Mouse (Mus musculus): ENCODE results near the gene Me3. TPM values are rescaled to one million over a fixed set of nuclear protein-coding genes. Genes with fewer than 3 reads are reported as not detected.

The Me3 gene
- polyA plus RNA-seq, 1 experiment from 2014 or later: 3.2 TPM

- Histone ChIP-seq H3K4me3 (ENCODE audit: low read depth, low read length) (no peak overlapping the region), H3K27me3 (replicated peaks; ENCODE audit: insufficient read depth, low read length) (no peaks in the 10 kb centered on the region), H3K36me3 (ENCODE audit: insufficient read depth, low read length) (no peaks in the 10 kb centered on the region), H3K4me2 (replicated peaks; ENCODE audit: low read depth, low read length) (no peak overlapping the region), H3K9me3 (ENCODE audit: low read length) (no peaks in the 10 kb centered on the region), H3K27ac (ENCODE audit: low read length) (no peak overlapping the region), H3K4me1 (ENCODE audit: insufficient read depth, low read depth, low read length) (no peaks in the 10 kb centered on the region), H3K9ac (replicated peaks; ENCODE audit: low read depth) (no peak overlapping the region)
- TF ChIP-seq EP300 (IDR thresholded peaks at IDR 0.05) (no peak), CTCF (IDR thresholded peaks at IDR 0.05) (no peak)
- ATAC-seq (no peak), DNase-seq (ENCODE audit: low spot score) (no peak)
- WGBS: 73% methylated on average over 1 of the region's 1 CpGs
Measured at GRCm38 (mm10) chr7:89864769-89865168, 232.6 kb downstream of the Me3 start.

DNA sequence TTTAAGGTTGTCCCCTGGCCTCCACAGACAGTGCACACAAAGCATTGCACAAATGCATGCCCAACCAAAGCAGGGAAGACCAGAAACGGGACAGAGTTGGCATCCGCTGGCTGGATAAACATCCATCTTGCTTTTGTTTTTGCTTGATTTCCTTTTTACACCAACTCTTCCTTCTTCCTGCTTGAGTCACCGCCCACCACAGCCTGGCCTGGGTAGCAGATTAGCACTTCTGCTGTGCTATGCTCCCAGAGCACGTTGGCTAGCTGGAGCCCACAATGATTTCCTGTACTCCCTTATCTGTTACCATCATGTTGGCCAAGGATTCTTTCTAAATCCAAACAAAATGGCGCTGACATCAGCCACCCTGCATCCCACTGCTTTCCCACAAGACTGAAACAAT lies 235.0 kb downstream of the Me3 start:
- Histone ChIP-seq H3K4me3 (ENCODE audit: low read depth, low read length) (no peak overlapping the region), H3K27ac (ENCODE audit: low read length) (no peak overlapping the region), H3K36me3 (ENCODE audit: insufficient read depth, low read length) (no peaks in the 10 kb centered on the region), H3K9me3 (ENCODE audit: low read length) (no peaks in the 10 kb centered on the region), H3K4me1 (ENCODE audit: insufficient read depth, low read depth, low read length) (no peaks in the 10 kb centered on the region), H3K9ac (replicated peaks; ENCODE audit: low read depth) (no peak overlapping the region), H3K4me2 (replicated peaks; ENCODE audit: low read depth, low read length) (no peak overlapping the region), H3K27me3 (replicated peaks; ENCODE audit: insufficient read depth, low read length) (no peaks in the 10 kb centered on the region)
- WGBS: 58% methylated on average over 5 of the region's 5 CpGs
- DNase-seq (ENCODE audit: low spot score): peak; percentile 6
- TF ChIP-seq CTCF (IDR thresholded peaks at IDR 0.05): no peak
- 0 out of 2 replicates have a peak, but pooled peaks have one; percentile 6 for TF ChIP-seq EP300 (IDR thresholded peaks at IDR 0.05)
- ATAC-seq: peak; percentile 56; the same call in 1 of the 2 replicates

DNA sequence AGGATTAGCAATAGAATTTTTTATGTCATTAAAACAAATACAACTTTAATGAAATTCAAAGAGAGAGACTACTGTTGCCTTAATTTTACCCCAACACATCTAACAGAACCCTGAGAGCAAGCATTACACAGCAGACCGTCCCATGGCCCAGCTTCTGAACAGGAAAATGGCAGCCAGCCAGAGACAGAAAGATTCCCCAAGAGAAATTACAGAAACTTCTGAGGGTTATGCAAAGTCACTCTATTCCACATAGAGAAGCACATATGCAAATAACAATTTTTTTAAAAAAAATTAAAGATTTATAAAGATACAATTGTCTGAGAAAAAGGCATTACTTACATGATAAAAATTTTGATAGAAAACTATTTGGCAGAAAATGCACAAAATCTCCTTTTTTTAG lies 247.5 kb downstream of the Me3 start:
- Histone ChIP-seq H3K4me1 (ENCODE audit: insufficient read depth, low read depth, low read length) (no peaks in the 10 kb centered on the region), H3K36me3 (ENCODE audit: insufficient read depth, low read length) (no peaks in the 10 kb centered on the region), H3K4me2 (replicated peaks; ENCODE audit: low read depth, low read length) (no peak overlapping the region), H3K4me3 (ENCODE audit: low read depth, low read length) (no peak overlapping the region), H3K27ac (ENCODE audit: low read length) (no peak overlapping the region), H3K27me3 (replicated peaks; ENCODE audit: insufficient read depth, low read length) (no peaks in the 10 kb centered on the region), H3K9me3 (ENCODE audit: low read length) (no peaks in the 10 kb centered on the region), H3K9ac (replicated peaks; ENCODE audit: low read depth) (no peak overlapping the region)
- DNase-seq (ENCODE audit: low spot score) (no peak), ATAC-seq (no peak)
- 42% methylated on average over 1 of the region's 1 CpGs for WGBS
- no peak for TF ChIP-seq CTCF (IDR thresholded peaks at IDR 0.05)
- no peak for TF ChIP-seq EP300 (IDR thresholded peaks at IDR 0.05)

DNA sequence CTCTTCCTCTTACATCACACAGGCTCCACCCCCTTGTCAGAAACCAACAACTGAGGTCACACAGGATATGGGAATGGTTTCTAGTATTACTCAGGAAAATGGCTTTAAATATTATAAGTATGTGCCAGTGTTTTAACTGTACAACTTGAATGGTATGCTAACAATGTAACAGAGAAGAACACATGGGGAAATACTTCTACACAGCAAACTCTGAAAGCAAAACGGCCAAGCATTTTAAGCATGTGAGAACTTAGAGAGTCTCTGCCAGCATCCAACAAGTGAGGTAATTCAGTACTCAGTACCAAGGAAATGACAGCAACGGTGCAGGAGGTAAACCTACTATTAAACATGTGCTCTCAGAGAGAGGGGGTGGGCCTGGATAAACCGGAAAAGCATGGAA lies 252.4 kb downstream of the Me3 start:
- Histone ChIP-seq H3K27ac (ENCODE audit: low read length) (no peak overlapping the region), H3K9ac (replicated peaks; ENCODE audit: low read depth) (no peak overlapping the region), H3K27me3 (replicated peaks; ENCODE audit: insufficient read depth, low read length) (no peaks in the 10 kb centered on the region), H3K9me3 (ENCODE audit: low read length) (no peaks in the 10 kb centered on the region), H3K4me2 (replicated peaks; ENCODE audit: low read depth, low read length) (no peak overlapping the region), H3K4me1 (ENCODE audit: insufficient read depth, low read depth, low read length) (no peaks in the 10 kb centered on the region), H3K36me3 (ENCODE audit: insufficient read depth, low read length) (no peaks in the 10 kb centered on the region), H3K4me3 (ENCODE audit: low read depth, low read length) (no peak overlapping the region)
- TF ChIP-seq CTCF (IDR thresholded peaks at IDR 0.05): no peak
- TF ChIP-seq EP300 (IDR thresholded peaks at IDR 0.05): no peak
- ATAC-seq: peak; percentile 14; the same call in 1 of the 2 replicates
- WGBS: 40% methylated on average over 3 of the region's 3 CpGs
- peak; percentile 39 for DNase-seq (ENCODE audit: low spot score)

DNA sequence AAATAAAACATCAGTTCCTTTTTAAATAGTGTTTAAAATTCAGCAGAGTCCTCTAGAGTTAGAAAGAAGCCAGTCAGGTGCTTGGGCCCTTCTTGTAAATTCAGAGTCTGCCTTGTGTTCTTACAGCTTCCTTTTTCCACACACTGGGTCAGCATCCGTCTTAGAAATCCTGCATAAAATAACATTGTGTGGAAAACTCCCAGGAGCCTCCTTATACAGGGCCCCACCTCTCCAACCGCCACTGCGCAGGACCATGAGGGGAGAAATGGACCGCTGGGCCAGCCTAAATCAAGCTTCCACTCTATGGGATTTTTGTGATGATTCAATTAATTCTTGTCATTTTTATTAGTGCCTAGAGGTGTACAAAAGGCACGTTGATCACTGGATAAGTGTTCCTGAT lies 259.2 kb downstream of the Me3 start:
- TF ChIP-seq CTCF (IDR thresholded peaks at IDR 0.05): no peak
- TF ChIP-seq EP300 (IDR thresholded peaks at IDR 0.05): no peak
- 77% methylated on average over 5 of the region's 5 CpGs for WGBS
- ATAC-seq: no peak
- Histone ChIP-seq H3K27me3 (replicated peaks; ENCODE audit: insufficient read depth, low read length) (no peaks in the 10 kb centered on the region), H3K27ac (ENCODE audit: low read length) (no peak overlapping the region), H3K4me2 (replicated peaks; ENCODE audit: low read depth, low read length) (no peak overlapping the region), H3K9me3 (ENCODE audit: low read length) (no peaks in the 10 kb centered on the region), H3K4me1 (ENCODE audit: insufficient read depth, low read depth, low read length) (no peaks in the 10 kb centered on the region), H3K4me3 (ENCODE audit: low read depth, low read length) (no peak overlapping the region), H3K9ac (replicated peaks; ENCODE audit: low read depth) (no peak overlapping the region), H3K36me3 (ENCODE audit: insufficient read depth, low read length) (no peaks in the 10 kb centered on the region)
- no peak for DNase-seq (ENCODE audit: low spot score)

DNA sequence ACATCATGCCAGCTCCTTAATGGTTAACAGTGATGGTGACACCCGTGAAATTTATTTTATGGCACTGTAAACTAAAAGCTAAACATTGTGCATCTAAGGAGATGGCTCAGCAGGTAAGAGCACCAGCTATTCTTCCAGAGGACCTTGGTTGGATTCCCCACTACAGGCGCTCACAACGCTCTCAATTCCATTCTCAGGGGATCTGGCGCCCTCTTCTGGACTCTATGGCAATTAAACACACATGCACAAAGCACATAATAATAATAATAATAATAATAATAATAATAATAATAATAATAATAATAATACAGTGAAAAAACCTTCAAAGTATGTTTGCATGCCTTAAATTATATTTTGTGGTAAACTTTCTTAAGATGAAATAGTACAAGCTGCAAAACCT lies 259.7 kb downstream of the Me3 start:
- no peak overlapping the region for H3K27ac ChIP-seq (ENCODE audit: low read length)
- H3K36me3 ChIP-seq (ENCODE audit: insufficient read depth, low read length): no peaks in the 10 kb centered on the region
- 36% methylated on average over 4 of the region's 4 CpGs for WGBS
- H3K4me1 ChIP-seq (ENCODE audit: insufficient read depth, low read depth, low read length): no peaks in the 10 kb centered on the region
- H3K4me2 ChIP-seq (replicated peaks; ENCODE audit: low read depth, low read length): no peak overlapping the region
- no peak for ATAC-seq
- no peak for DNase-seq (ENCODE audit: low spot score)
- no peak for TF ChIP-seq EP300 (IDR thresholded peaks at IDR 0.05)
- TF ChIP-seq CTCF (IDR thresholded peaks at IDR 0.05): peak; percentile 38
- H3K4me3 ChIP-seq (ENCODE audit: low read depth, low read length): no peak overlapping the region
- H3K9ac ChIP-seq (replicated peaks; ENCODE audit: low read depth): no peak overlapping the region
- H3K27me3 ChIP-seq (replicated peaks; ENCODE audit: insufficient read depth, low read length): no peaks in the 10 kb centered on the region
- H3K9me3 ChIP-seq (ENCODE audit: low read length): no peaks in the 10 kb centered on the region

- Histone ChIP-seq H3K27ac (ENCODE audit: low read length) (no peak overlapping the region), H3K9ac (replicated peaks; ENCODE audit: low read depth) (no peak overlapping the region), H3K27me3 (replicated peaks; ENCODE audit: insufficient read depth, low read length) (no peaks in the 10 kb centered on the region), H3K4me1 (ENCODE audit: insufficient read depth, low read depth, low read length) (no peaks in the 10 kb centered on the region), H3K4me3 (ENCODE audit: low read depth, low read length) (no peak overlapping the region), H3K9me3 (ENCODE audit: low read length) (no peaks in the 10 kb centered on the region), H3K4me2 (replicated peaks; ENCODE audit: low read depth, low read length) (peak overlapping the region; percentile 29; the same call in 1 of the 2 replicates), H3K36me3 (ENCODE audit: insufficient read depth, low read length) (no peaks in the 10 kb centered on the region)
- no peak for TF ChIP-seq EP300 (IDR thresholded peaks at IDR 0.05)
- no peak for TF ChIP-seq CTCF (IDR thresholded peaks at IDR 0.05)
- DNase-seq (ENCODE audit: low spot score) (no peak), ATAC-seq (no peak)
- 74% methylated on average over 8 of the region's 8 CpGs for WGBS
Measured at GRCm38 (mm10) chr7:89903007-89903406, 270.8 kb downstream of the Me3 start.

Data from lung, postnatal 0 days (tissue).